Mouse (Mus musculus) splenic B cell, adult 2 months (primary cell): ENCODE results near the gene Olfr980.
"Not testable (repeated sequence)": the region's sequence is repeated elsewhere in the genome, so short reads cannot be mapped to it uniquely, and the experiment has no call there.

Source experiments
- DNase-seq: peaks from one replicate; pipeline ENCODE4 v3.0.0-alpha.2; 2011; ENCODE audit warnings: low read depth, low spot score
- H3K27me3 ChIP-seq: 2 replicates; pipeline ENCODE4 v1.6.1; 2012; ENCODE audit warnings: mild to moderate bottlenecking, low read length, moderate library complexity, mixed read lengths; ENCODE audit not compliant: control insufficient read depth, poor library complexity, insufficient read depth, severe bottlenecking
- H3K36me3 ChIP-seq: 2 replicates; pipeline ENCODE4 v1.6.1; 2012; ENCODE audit warnings: mild to moderate bottlenecking, low read length, moderate library complexity, mixed read lengths; ENCODE audit not compliant: control insufficient read depth, poor library complexity, insufficient read depth, severe bottlenecking

The Olfr980 gene

GRCm38 (mm10) chr9:40009482-40009881, at the start of gene Olfr980:
Olfr980 (minus strand) TSS chr9:40009582.
- no peak for DNase-seq
- Histone ChIP-seq H3K36me3 (no peaks in the 10 kb centered on the region), H3K27me3 (no peaks in the 10 kb centered on the region)

- H3K36me3 ChIP-seq, result no peaks in the 10 kb centered on the region
- DNase-seq, result no peak
- H3K27me3 ChIP-seq, result no peaks in the 10 kb centered on the region
These were observed 40.8 kb upstream of the Olfr980 start for GRCm38 (mm10) chr9:40050138-40050537.

GRCm38 (mm10) chr9:40021164-40021563, 11.8 kb upstream of the Olfr980 start, which contains the start of gene Olfr981:
Olfr981 (plus strand) TSS chr9:40021464.
- Histone ChIP-seq H3K36me3 (no peaks in the 10 kb centered on the region), H3K27me3 (no peaks in the 10 kb centered on the region)
- DNase-seq, result no peak

GRCm38 (mm10) chr9:40003365-40003764, 6.0 kb downstream of the Olfr980 start, which contains the start of gene Olfr979:
Olfr979 (minus strand) TSS chr9:40003465.
- H3K27me3 ChIP-seq, result no peaks in the 10 kb centered on the region
- no peak for DNase-seq

GRCm38 (mm10) chr9:39991813-39992212, 17.6 kb downstream of the Olfr980 start, which contains the start of gene Olfr978:
Olfr978 (plus strand) TSS chr9:39992113.
- Histone ChIP-seq H3K27me3 (no peaks in the 10 kb centered on the region), H3K36me3 (no peaks in the 10 kb centered on the region)

More at GRCm38 (mm10) chr9:40003365-40003764, 6.0 kb downstream of the Olfr980 start, which contains the start of gene Olfr979:
- no peaks in the 10 kb centered on the region for H3K36me3 ChIP-seq

GRCm38 (mm10) chr9:39976581-39977145, 32.7 kb downstream of the Olfr980 start:
- not testable (repeated sequence) for H3K36me3 ChIP-seq, DNase-seq, H3K27me3 ChIP-seq

More at GRCm38 (mm10) chr9:39991813-39992212, 17.6 kb downstream of the Olfr980 start, which contains the start of gene Olfr978:
- DNase-seq, result no peak

- not testable (repeated sequence) for DNase-seq, H3K27me3 ChIP-seq, H3K36me3 ChIP-seq
These were observed 48.3 kb downstream of the Olfr980 start, which contains the start of gene Olfr976 for GRCm38 (mm10) chr9:39961033-39961432. Olfr976 (minus strand) TSS chr9:39961133.
